Mouse (Mus musculus) heart, embryonic 12.5 days (tissue): ENCODE results near the gene Ebf1. TPM values are rescaled to one million over a fixed set of nuclear protein-coding genes. Genes with fewer than 3 reads are reported as not detected.

Source experiments
- ATAC-seq: fragments of 200-750 bp; cut with Nextera tagmentation; 2 replicates; pipeline ENCODE4 v1.8.0; 2017; ENCODE audit warnings: moderate TSS enrichment, moderate library complexity; ENCODE audit not compliant: insufficient number of reproducible peaks, low FRiP score
- H3K27ac ChIP-seq: fragments of 300-500 bp; sonication (generic); 2 replicates; pipeline ENCODE4 v1.5.1; 2016; ENCODE audit warnings: mild to moderate bottlenecking, moderate library complexity; ENCODE audit not compliant: poor library complexity, severe bottlenecking
- H3K27me3 ChIP-seq: fragments of 300-500 bp; sonication (generic); replicated peaks from 2 replicates; pipeline ENCODE4 v1.6.1; 2016; ENCODE audit warnings: mild to moderate bottlenecking, moderate library complexity
- H3K36me3 ChIP-seq: fragments of 300-500 bp; sonication (generic); 2 replicates; pipeline ENCODE4 v1.6.1; 2016; ENCODE audit warnings: mild to moderate bottlenecking, moderate library complexity
- H3K4me1 ChIP-seq: fragments of 300-500 bp; sonication (generic); replicated peaks from 2 replicates; pipeline ENCODE4 v1.6.1; 2016; ENCODE audit warnings: mild to moderate bottlenecking
- H3K4me2 ChIP-seq: fragments of 300-500 bp; sonication (generic); 2 replicates; pipeline ENCODE4 v1.6.1; 2016; ENCODE audit warnings: mild to moderate bottlenecking, moderate library complexity
- H3K4me3 ChIP-seq: fragments of 300-500 bp; sonication (generic); 2 replicates; pipeline ENCODE4 v1.5.1; 2016; ENCODE audit warnings: mild to moderate bottlenecking
- H3K9ac ChIP-seq: fragments of 300-500 bp; sonication (generic); 2 replicates; pipeline ENCODE4 v1.6.1; 2016; ENCODE audit warnings: mild to moderate bottlenecking, moderate library complexity
- H3K9me3 ChIP-seq: fragments of 300-500 bp; sonication (generic); replicated peaks from 2 replicates; pipeline ENCODE4 v1.6.1; 2016; ENCODE audit warnings: mild to moderate bottlenecking, moderate library complexity
- WGBS: fragments of 180-500 bp; shearing (Covaris S2); methylation state at CpG from one replicate; pipeline ENCODE4 v1.1.7; 2016; 5-methylcytosine and 5-hydroxymethylcytosine counted together
- polyA plus RNA-seq: library from polyadenylated mRNA; unstranded; fragments of >200 nt; fragmentation: Nextera tagmentation; extraction: Ambion mirVana; gene quantifications from 2 replicates; pipeline ENCODE4 v1.2.1, GENCODE M21; 2016

The Ebf1 gene
- polyA plus RNA-seq, 1 experiment from 2014 or later: 13.9 TPM

GRCm38 (mm10) chr11:44792816-44793215, 175.7 kb downstream of the Ebf1 start:
- no peaks in the 10 kb centered on the region for H3K27me3 ChIP-seq
- no peak overlapping the region for H3K27ac ChIP-seq
- no peak overlapping the region for H3K4me2 ChIP-seq
- no peaks in the 10 kb centered on the region for H3K9me3 ChIP-seq
- H3K36me3 ChIP-seq: no peaks in the 10 kb centered on the region
- H3K4me1 ChIP-seq: 0 out of 2 replicates have a peak, but pooled peaks cover 3% of the 10 kb centered on the region
- no peak overlapping the region for H3K4me3 ChIP-seq
- ATAC-seq: no peak
- H3K9ac ChIP-seq: no peak overlapping the region
- WGBS: 11% methylated on average over 3 of the region's 3 CpGs

DNA sequence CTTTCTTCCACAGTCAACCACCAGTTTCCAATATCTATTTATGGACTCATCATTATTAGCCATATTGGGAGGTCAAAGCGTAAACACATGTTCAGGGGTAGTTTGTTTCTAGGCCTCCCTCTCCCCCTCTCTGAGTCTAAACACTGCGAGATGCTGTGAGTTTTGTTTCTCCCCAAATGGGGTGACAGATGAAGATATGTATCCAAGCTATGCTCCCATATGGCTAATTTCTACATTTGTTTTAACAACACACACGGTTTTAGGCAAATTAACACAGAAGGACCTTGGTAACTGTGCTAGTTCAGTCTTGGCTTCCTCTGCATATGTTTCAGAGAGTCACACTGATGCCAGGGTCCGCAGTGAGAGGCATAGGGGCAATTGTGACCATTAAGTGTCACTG, 177.8 kb downstream of the Ebf1 start:
- Histone ChIP-seq H3K36me3 (no peaks in the 10 kb centered on the region), H3K4me1 (no peaks in the 10 kb centered on the region), H3K4me3 (no peak overlapping the region), H3K4me2 (no peak overlapping the region), H3K27ac (no peak overlapping the region), H3K9me3 (no peaks in the 10 kb centered on the region), H3K27me3 (no peaks in the 10 kb centered on the region), H3K9ac (no peak overlapping the region)
- 84% methylated on average over 4 of the region's 4 CpGs for WGBS
- no peak for ATAC-seq

DNA sequence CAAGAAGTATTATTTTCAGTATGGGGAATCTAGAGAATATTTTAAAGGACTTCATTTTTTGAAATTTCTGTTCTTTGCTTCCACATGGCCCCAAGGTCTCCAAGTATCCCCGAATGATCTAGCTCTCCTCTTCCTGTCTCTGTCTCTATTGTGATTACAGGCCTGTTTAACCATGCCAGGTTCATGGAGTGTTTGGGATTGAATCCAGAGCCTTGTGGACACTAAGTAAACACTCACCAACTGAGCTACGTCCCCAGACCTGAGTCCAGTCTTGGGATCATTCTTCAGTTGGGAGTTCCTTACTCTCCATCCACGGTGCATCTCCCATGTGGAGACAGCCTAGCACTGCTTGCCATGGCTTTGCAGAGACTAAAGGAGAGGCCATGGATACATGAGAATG, 178.7 kb downstream of the Ebf1 start:
- no peak overlapping the region for H3K9ac ChIP-seq
- H3K4me2 ChIP-seq: no peak overlapping the region
- 62% methylated on average over 3 of the region's 3 CpGs for WGBS
- H3K27ac ChIP-seq: no peak overlapping the region
- H3K27me3 ChIP-seq: no peaks in the 10 kb centered on the region
- no peaks in the 10 kb centered on the region for H3K9me3 ChIP-seq
- no peaks in the 10 kb centered on the region for H3K4me1 ChIP-seq
- H3K4me3 ChIP-seq: no peak overlapping the region
- H3K36me3 ChIP-seq: no peaks in the 10 kb centered on the region
- no peak for ATAC-seq

DNA sequence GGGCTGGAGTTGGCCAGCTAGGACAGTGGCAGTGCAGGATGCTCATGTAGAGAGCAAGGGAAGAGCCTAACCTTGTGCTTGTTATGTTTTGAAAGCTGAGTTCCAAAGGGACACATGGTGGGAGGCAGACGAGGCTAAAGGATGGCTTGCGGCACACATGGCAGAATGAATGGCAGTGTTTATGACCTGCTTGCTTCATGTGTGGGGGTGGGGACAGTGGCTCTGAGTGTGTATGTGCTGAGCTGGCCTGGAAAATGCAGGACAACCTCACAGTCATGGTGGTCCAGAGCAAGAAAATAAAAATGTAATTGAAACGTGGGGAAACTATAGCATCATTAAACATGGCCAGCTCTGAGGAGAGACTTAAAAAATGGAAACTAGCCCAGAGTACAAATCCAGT, 181.2 kb downstream of the Ebf1 start:
- Histone ChIP-seq H3K27ac (no peak overlapping the region), H3K27me3 (no peaks in the 10 kb centered on the region), H3K36me3 (no peaks in the 10 kb centered on the region), H3K4me3 (no peak overlapping the region), H3K9ac (no peak overlapping the region), H3K4me2 (no peak overlapping the region), H3K9me3 (no peaks in the 10 kb centered on the region), H3K4me1 (no peaks in the 10 kb centered on the region)
- WGBS: 69% methylated on average over 3 of the region's 3 CpGs
- ATAC-seq: no peak

DNA sequence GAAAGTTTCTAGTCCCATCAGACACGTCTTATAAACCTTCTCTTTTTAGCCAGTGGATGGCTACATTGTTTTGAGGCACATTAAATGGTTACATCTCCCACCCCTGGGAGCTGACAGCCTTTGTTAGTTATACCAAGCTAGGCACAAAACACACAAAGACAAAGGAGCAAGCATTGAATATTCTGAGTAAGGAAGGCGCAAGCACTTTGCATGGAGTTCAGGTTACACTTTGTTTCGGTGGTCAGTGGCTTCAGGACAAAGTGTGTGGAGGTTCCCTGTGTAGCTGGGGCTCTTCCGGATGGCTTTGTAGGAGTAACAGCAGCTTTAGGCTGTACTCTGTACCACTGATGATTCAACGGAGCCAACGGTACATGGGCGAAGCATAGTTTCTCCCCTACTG, 186.9 kb downstream of the Ebf1 start:
- no peaks in the 10 kb centered on the region for H3K27me3 ChIP-seq
- H3K9ac ChIP-seq: no peak overlapping the region
- ATAC-seq: no peak
- no peaks in the 10 kb centered on the region for H3K9me3 ChIP-seq
- no peak overlapping the region for H3K4me3 ChIP-seq
- WGBS: 78% methylated on average over 7 of the region's 7 CpGs
- no peak overlapping the region for H3K27ac ChIP-seq
- no peaks in the 10 kb centered on the region for H3K36me3 ChIP-seq
- H3K4me1 ChIP-seq: peaks cover 5% of the 10 kb centered on the region; the same call in 1 of the 2 replicates
- H3K4me2 ChIP-seq: no peak overlapping the region

DNA sequence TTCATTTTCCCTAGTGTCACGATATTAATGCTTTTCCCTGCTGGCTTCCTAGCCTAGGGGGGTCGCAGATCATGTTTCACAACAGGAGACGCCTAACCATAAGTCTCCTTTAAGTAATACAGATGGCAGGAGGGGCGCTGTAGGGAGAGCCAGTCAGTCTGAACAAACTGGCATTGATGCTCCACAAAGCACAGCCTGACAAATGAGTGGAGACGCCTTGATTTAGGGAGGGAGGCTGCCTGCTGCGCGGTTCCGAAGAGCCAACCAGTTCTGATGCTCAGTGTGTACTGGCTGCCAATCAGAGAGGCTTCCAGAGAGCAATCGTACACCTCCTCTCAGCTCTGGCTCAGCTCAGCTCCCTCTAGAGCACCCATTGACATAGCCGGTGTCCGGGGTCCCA, 189.5 kb downstream of the Ebf1 start:
- WGBS: 33% methylated on average over 11 of the region's 11 CpGs
- no peaks in the 10 kb centered on the region for H3K36me3 ChIP-seq
- H3K9ac ChIP-seq: no peak overlapping the region
- H3K4me1 ChIP-seq: peaks cover 5% of the 10 kb centered on the region; the same call in 1 of the 2 replicates
- no peak overlapping the region for H3K4me3 ChIP-seq
- ATAC-seq: no peak
- no peaks in the 10 kb centered on the region for H3K9me3 ChIP-seq
- no peak overlapping the region for H3K27ac ChIP-seq
- peak overlapping the region; percentile 11; the same call in 1 of the 2 replicates for H3K4me2 ChIP-seq
- H3K27me3 ChIP-seq: no peaks in the 10 kb centered on the region

- Histone ChIP-seq H3K36me3 (no peaks in the 10 kb centered on the region), H3K4me1 (peaks cover 5% of the 10 kb centered on the region; the same call in 1 of the 2 replicates), H3K27me3 (no peaks in the 10 kb centered on the region), H3K4me3 (no peak overlapping the region), H3K4me2 (no peak overlapping the region), H3K27ac (no peak overlapping the region), H3K9me3 (no peaks in the 10 kb centered on the region), H3K9ac (no peak overlapping the region)
- ATAC-seq: no peak
- WGBS: 82% methylated on average over 4 of the region's 4 CpGs
Observed at GRCm38 (mm10) chr11:44808855-44809546, 191.9 kb downstream of the Ebf1 start.

- H3K27ac ChIP-seq: no peak overlapping the region
- WGBS: 78% methylated on average over 6 of the region's 6 CpGs
Observed at GRCm38 (mm10) chr11:44811007-44811406, 193.9 kb downstream of the Ebf1 start.

GRCm38 (mm10) chr11:44812193-44812746, 195.2 kb downstream of the Ebf1 start:
- ATAC-seq: no peak
- H3K27ac ChIP-seq: no peak overlapping the region
- H3K36me3 ChIP-seq: no peaks in the 10 kb centered on the region
- WGBS: 80% methylated on average over 5 of the region's 5 CpGs
- H3K27me3 ChIP-seq: no peaks in the 10 kb centered on the region
- H3K4me2 ChIP-seq: no peak overlapping the region
- H3K9me3 ChIP-seq: no peaks in the 10 kb centered on the region
- no peak overlapping the region for H3K9ac ChIP-seq
- H3K4me1 ChIP-seq: no peaks in the 10 kb centered on the region
- H3K4me3 ChIP-seq: no peak overlapping the region

More at GRCm38 (mm10) chr11:44811007-44811406, 193.9 kb downstream of the Ebf1 start:
- Histone ChIP-seq H3K4me3 (no peak overlapping the region), H3K4me2 (no peak overlapping the region), H3K4me1 (peaks cover 5% of the 10 kb centered on the region; the same call in 1 of the 2 replicates), H3K27me3 (no peaks in the 10 kb centered on the region), H3K9me3 (no peaks in the 10 kb centered on the region), H3K36me3 (no peaks in the 10 kb centered on the region), H3K9ac (no peak overlapping the region)
- no peak for ATAC-seq

GRCm38 (mm10) chr11:44813534-44813933, 196.4 kb downstream of the Ebf1 start:
- 83% methylated on average over 7 of the region's 7 CpGs for WGBS
- no peaks in the 10 kb centered on the region for H3K27me3 ChIP-seq
- ATAC-seq: no peak
- H3K27ac ChIP-seq: no peak overlapping the region
- no peaks in the 10 kb centered on the region for H3K36me3 ChIP-seq
- H3K4me3 ChIP-seq: no peak overlapping the region
- H3K4me2 ChIP-seq: no peak overlapping the region
- H3K9ac ChIP-seq: no peak overlapping the region
- H3K4me1 ChIP-seq: no peaks in the 10 kb centered on the region
- no peaks in the 10 kb centered on the region for H3K9me3 ChIP-seq

DNA sequence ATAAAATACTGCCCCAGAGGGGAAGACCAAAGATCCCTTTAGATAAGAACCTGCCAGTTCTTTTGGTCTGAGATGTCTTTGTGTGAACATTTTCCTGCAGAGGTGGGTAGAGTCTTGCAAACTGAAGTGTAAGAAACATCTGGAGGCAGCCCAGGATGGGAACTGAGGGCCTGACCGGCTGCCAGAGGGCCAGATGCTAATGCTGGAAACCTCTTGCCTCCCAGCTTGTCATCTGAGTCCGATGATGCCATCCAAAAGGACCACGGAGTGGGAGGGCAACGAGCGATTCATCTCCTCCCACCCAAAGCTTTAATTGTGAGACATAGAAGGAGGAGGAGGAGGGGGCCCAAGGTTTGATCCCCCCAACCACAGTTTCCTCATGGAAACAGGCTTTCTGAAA, 197.7 kb downstream of the Ebf1 start:
- H3K4me2 ChIP-seq: no peak overlapping the region
- H3K27ac ChIP-seq: no peak overlapping the region
- ATAC-seq: no peak
- 74% methylated on average over 5 of the region's 5 CpGs for WGBS
- no peak overlapping the region for H3K9ac ChIP-seq
- H3K4me1 ChIP-seq: no peaks in the 10 kb centered on the region
- H3K9me3 ChIP-seq: no peaks in the 10 kb centered on the region
- no peak overlapping the region for H3K4me3 ChIP-seq
- H3K27me3 ChIP-seq: no peaks in the 10 kb centered on the region
- no peaks in the 10 kb centered on the region for H3K36me3 ChIP-seq

- ATAC-seq: no peak
- 60% methylated on average over 4 of the region's 4 CpGs for WGBS
Observed at GRCm38 (mm10) chr11:44815991-44816390, 198.9 kb downstream of the Ebf1 start.

More at GRCm38 (mm10) chr11:44815991-44816390, 198.9 kb downstream of the Ebf1 start:
- H3K4me2 ChIP-seq: no peak overlapping the region
- no peaks in the 10 kb centered on the region for H3K9me3 ChIP-seq
- H3K27ac ChIP-seq: no peak overlapping the region
- H3K4me3 ChIP-seq: no peak overlapping the region
- no peak overlapping the region for H3K9ac ChIP-seq
- H3K27me3 ChIP-seq: no peaks in the 10 kb centered on the region
- H3K36me3 ChIP-seq: no peaks in the 10 kb centered on the region
- H3K4me1 ChIP-seq: no peaks in the 10 kb centered on the region
